Mouse (Mus musculus): ENCODE measurements around the gene Sepsecs.

The Sepsecs gene

GRCm38 (mm10) chr5:52610306-52610705 is 59.2 kb downstream of the Sepsecs start:
- DNase-seq (ENCODE audit: low spot score in 2 of 2) = no peak

- DNase-seq (ENCODE audit: low spot score in 2 of 2) = no peak
Measured at GRCm38 (mm10) chr5:52609672-52610071, 59.8 kb downstream of the Sepsecs start.

GRCm38 (mm10) chr5:52604582-52605041 is 64.9 kb downstream of the Sepsecs start:
- DNase-seq (ENCODE audit: low spot score in 2 of 2) = no peak

- no peak for DNase-seq (ENCODE audit: low spot score in 2 of 2)
Measured at GRCm38 (mm10) chr5:52590612-52591011, 78.9 kb downstream of the Sepsecs start.
